Mouse (Mus musculus): ENCODE results near the gene Ror1.

- TF ChIP-seq CTCF (IDR thresholded peaks at IDR 0.05; ENCODE audit: insufficient read depth, low read depth, low read length) (no peak), POLR2A (IDR thresholded peaks at IDR 0.05; ENCODE audit: insufficient read depth, low read depth, low read length) (no peak)
Observed at GRCm38 (mm10) chr4:100390436-100390835, 294.8 kb downstream of the Ror1 start.

Data from olfactory bulb, adult 2 months (tissue).